Mouse (Mus musculus): ENCODE data around the gene Ltn1.

DNA sequence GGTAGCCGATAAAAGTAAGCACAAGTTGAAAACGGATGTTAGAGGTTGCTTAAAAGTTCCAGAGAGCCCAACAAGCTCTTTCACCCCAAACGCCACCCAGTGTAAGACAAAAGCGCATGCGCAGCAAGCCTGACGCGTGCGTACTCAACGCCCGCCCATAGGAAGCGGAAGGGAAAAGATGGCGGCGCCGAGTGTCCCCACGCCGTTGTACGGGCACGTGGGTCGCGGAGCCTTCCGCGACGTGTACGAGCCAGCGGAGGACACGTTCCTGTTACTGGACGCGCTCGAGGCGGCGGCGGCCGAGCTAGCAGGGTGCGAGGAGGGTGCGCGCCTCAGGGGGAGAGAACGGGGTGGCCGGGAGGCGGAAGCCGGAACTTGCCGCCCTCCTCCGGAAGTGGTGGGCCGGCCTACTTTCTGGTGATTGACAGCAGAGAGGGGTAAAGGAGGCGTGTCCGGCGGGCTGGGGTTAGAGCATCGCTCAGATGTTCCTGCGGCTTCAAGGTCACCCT lies 78.3 kb downstream of the Ltn1 start, which contains the start of gene N6amt1:
- TF ChIP-seq CTCF (conservative IDR thresholded peaks at IDR 0.05; ENCODE audit: insufficient read depth, insufficient read length, low read depth, low read length) (no peak), POLR2A (IDR thresholded peaks at IDR 0.05; ENCODE audit: low read depth, low read length) (peak; percentile 17)
